ENCODE assay signal across 18 mouse cellular contexts in genomic region chr10:101486504-101486903, GRCm38 (mm10).
A peak's percentile ranks its signal among the peaks of the same experiment; 100 is the strongest.
DNase-seq lines count a peak whose midpoint lies in the region; ATAC-seq and TF ChIP-seq lines count a peak whose summit lies in the region.
"Had no signal": no experiment of that assay in that cellular context is flagged by ENCODE, and none has a peak within 500 bp of the region (broad histone marks: within the 10 kb centered on the region; RNA-seq: fewer than 3 reads in every experiment).

No protein-coding gene starts in this region.

- H3K27me3 ChIP-seq in liver, adult 2 months (ENCODE audit: control insufficient read depth, insufficient read depth, low read length) = no peaks in the 10 kb centered on the region
- H3K27me3 ChIP-seq in liver, postnatal 0 days (ENCODE audit: insufficient read depth, low read length) = no peaks in the 10 kb centered on the region
- H3K27me3 ChIP-seq: CH12.LX, Patski had no signal

- no peak overlapping the region for H3K4me3 ChIP-seq in liver, adult 2 months (ENCODE audit: insufficient read depth, low read depth, low read length)
- no peak overlapping the region for H3K4me3 ChIP-seq in liver, postnatal 0 days (ENCODE audit: low read depth, low read length)

- no peak for TF ChIP-seq CTCF in liver, adult 2 months (IDR thresholded peaks at IDR 0.05; ENCODE audit: low read depth, low read length)
- no peak for TF ChIP-seq CTCF in liver, postnatal 0 days (IDR thresholded peaks at IDR 0.05; ENCODE audit: low read depth)

- no peak for ATAC-seq in liver, postnatal 0 days
- ATAC-seq: activated CD4-positive, CD25-positive, alpha-beta regulatory T cell, adult 4 months; CD4-positive, CD25-positive, alpha-beta regulatory T cell, adult 4 months; Patski had no signal

- no peaks in the 10 kb centered on the region for H3K79me2 ChIP-seq in liver, adult 2 months (ENCODE audit: control insufficient read depth, insufficient read depth, low read length)

- no peaks in the 10 kb centered on the region for H3K36me3 ChIP-seq in liver, adult 2 months (ENCODE audit: control insufficient read depth, insufficient read depth, low read length)
- H3K36me3 ChIP-seq in liver, postnatal 0 days (replicated peaks; ENCODE audit: insufficient read depth, low read length) = no peaks in the 10 kb centered on the region
- H3K36me3 ChIP-seq: G1E had no signal

- H3K4me2 ChIP-seq in liver, postnatal 0 days (ENCODE audit: low read depth, low read length) = no peak overlapping the region

- peaks cover 14% of the 10 kb centered on the region; the same call in 1 of the 2 replicates for H3K4me1 ChIP-seq in liver, adult 2 months (ENCODE audit: control insufficient read depth, insufficient read depth, low read length)
- H3K4me1 ChIP-seq in liver, postnatal 0 days (ENCODE audit: insufficient read depth) = no peaks in the 10 kb centered on the region

- TF ChIP-seq POLR2A in liver, adult 2 months (IDR thresholded peaks at IDR 0.05; ENCODE audit: extremely low read depth, insufficient read depth, low read length) = no peak

- no peaks in the 10 kb centered on the region for H3K9me3 ChIP-seq in liver, postnatal 0 days (ENCODE audit: low read length)
- H3K9me3 ChIP-seq: G1E had no signal

- no peak overlapping the region for H3K9ac ChIP-seq in liver, adult 2 months (ENCODE audit: low read depth, low read length)
- no peak overlapping the region for H3K9ac ChIP-seq in liver, postnatal 0 days (replicated peaks)

- no peak overlapping the region for H3K27ac ChIP-seq in liver, adult 2 months (replicated peaks; ENCODE audit: insufficient read depth, low read depth, low read length)
- no peak overlapping the region for H3K27ac ChIP-seq in liver, postnatal 0 days (ENCODE audit: low read depth)

- peak; percentile 92 for DNase-seq in liver, adult 2 months (ENCODE audit: extremely low read depth, low read depth, low spot score)
- DNase-seq in liver, postnatal 0 days = no peak
- DNase-seq: adrenal gland, adult 2 months; adrenal gland, adult 8-10 months; adrenal gland, postnatal 10 days; adrenal gland, postnatal 14 days; adrenal gland, postnatal 25 days; adrenal gland, postnatal 36 days; B cell, adult 2 months; cerebellum, adult 11 months; cerebellum, adult 11-12 months; cerebellum, adult 18-20 months; cerebellum, adult 2 months had no signal

- TF ChIP-seq EP300 in liver, postnatal 0 days (IDR thresholded peaks at IDR 0.05; ENCODE audit: low read depth) = no peak
